Mouse (Mus musculus) hindlimb bud, embryonic 11.5 days (tissue): Measurements from ENCODE around the gene Bbx.

ENCODE experiments used
- DNase-seq: peaks from one replicate; pipeline ENCODE4 v3.0.0-alpha.2; 2012; ENCODE audit warnings: low read depth, low spot score; ENCODE audit errors: extremely low spot score

The Bbx gene

GRCm38 (mm10) chr16:50170812-50171211, 261.4 kb downstream of the Bbx start:
- no peak for DNase-seq

DNA sequence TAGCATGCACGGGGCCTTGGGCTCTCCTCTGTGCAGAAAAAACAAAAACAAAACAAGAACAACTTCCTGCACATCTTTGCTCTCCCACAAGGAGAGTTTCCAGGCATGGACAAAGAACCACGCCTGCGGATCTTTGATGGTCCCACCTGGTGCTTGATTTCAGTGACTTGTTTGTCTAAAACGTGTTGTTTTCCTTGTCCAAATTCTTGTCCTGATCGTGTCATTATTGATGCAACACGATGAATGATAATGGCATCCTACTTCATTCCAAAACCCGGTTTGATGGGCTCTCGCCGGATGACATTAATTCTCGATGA, 264.2 kb downstream of the Bbx start:
- no peak for DNase-seq

GRCm38 (mm10) chr16:50167231-50167982, 264.8 kb downstream of the Bbx start:
- DNase-seq: no peak

DNA sequence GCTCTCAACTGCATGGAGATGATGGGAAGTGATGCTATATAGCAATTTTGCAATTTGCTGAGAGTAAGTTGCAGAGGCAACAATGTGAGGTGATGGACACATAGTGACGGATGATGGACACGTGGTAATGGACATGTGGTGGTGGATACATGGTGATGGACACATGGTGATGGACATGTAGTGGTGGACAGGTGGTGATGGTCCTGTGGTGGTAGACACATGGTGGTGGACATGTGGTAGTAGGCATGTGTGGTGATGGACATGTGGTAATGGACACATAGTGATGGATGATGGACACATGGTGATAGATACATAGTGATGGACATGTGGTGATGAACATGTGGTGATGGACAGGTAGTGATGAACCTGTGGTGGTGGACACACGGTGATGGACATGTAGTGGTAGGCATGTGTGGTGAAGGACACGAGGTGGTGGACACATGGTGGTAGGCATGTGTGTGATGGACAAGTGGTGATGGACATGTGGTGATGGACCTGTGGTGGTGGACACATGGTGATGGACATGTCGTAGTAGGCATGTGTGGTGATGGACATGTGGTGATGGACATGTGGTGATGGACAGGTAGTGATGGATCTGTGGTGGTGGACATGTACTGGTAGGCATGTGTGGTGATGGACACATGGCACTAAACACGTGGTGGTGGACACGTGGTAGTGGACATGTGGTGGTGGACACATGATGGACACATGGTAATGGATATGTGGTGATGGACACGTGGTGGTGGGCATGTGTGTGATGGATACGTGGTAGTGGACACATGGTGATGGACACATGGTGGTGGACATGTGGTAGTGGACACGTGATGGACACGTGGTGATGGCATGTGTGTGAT, 271.5 kb downstream of the Bbx start:
- no peak for DNase-seq

- DNase-seq: no peak
These were observed 273.6 kb downstream of the Bbx start for GRCm38 (mm10) chr16:50158546-50158945.

- no peak for DNase-seq
These were observed 282.6 kb downstream of the Bbx start for GRCm38 (mm10) chr16:50149606-50150005.

DNA sequence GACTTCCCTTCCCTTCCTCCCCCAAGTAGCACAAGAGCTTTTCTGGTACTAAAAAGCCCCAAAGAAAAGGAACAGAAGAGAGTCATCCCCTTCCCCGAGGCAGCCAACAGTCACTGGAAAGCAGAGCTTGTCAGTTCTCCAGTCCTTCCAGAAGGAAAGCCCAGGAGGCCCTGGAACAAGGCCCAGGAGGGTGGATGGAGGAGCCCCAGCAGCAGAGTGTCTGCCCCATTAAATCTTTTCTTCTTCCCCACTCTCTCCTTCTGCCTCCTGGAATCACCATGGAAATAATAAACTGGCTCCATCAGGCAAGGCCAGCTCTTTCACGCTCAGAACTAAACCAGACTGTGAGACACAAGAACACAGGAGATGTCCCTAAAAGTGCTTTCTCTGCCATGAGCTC, 284.3 kb downstream of the Bbx start:
- no peak for DNase-seq
